Mouse (Mus musculus) urinary bladder, postnatal 14 days (tissue): ENCODE measurements at regions not wholly inside any gene's neighbourhood (a gene's known extent, or its start where the extent isn't known, plus 50 kb on each side); places are given as distances from the start of the nearest gene placed in this dataset.

Experiments used
- DNase-seq: peaks from one replicate; pipeline ENCODE4 v3.0.0; 2021; ENCODE audit warnings: low spot score

GRCm38 (mm10) chr1:60627786-60628453 lies 61.0 kb upstream of the Raph1 start:
- no peak for DNase-seq

GRCm38 (mm10) chr1:60627367-60627766 lies 60.5 kb upstream of the Raph1 start:
- no peak for DNase-seq

GRCm38 (mm10) chr1:60625698-60626486 lies 59.0 kb upstream of the Raph1 start:
- no peak for DNase-seq

GRCm38 (mm10) chr1:60624231-60624630 lies 57.3 kb upstream of the Raph1 start:
- DNase-seq, result no peak

GRCm38 (mm10) chr1:60623440-60624016 lies 56.6 kb upstream of the Raph1 start:
- DNase-seq, result no peak

GRCm38 (mm10) chr1:60621770-60622169 lies 54.9 kb upstream of the Raph1 start:
- peak; percentile 19 for DNase-seq

GRCm38 (mm10) chr1:60621064-60621726 lies 54.3 kb upstream of the Raph1 start:
- DNase-seq, result no peak

GRCm38 (mm10) chr1:60618389-60618788 lies 51.5 kb upstream of the Raph1 start:
- no peak for DNase-seq

GRCm38 (mm10) chr1:60616916-60617315 lies 50.0 kb upstream of the Raph1 start:
- no peak for DNase-seq
